Mouse (Mus musculus): Measurements from ENCODE around the gene Hmgb1. TPM values are rescaled to one million over a fixed set of nuclear protein-coding genes. Genes with fewer than 3 reads are reported as not detected.

The Hmgb1 gene
- total RNA-seq, 2 experiments from 2014 or later = 157 to 159 TPM

Other genes with a start within 250 kb of the Hmgb1 start
- gene Gm42791, start 189.3 kb downstream of the Hmgb1 start, total RNA-seq (2021) = 10 to 100 TPM; 16.6 to 17.8 TPM
- gene Uspl1, start 139 bp downstream of the Hmgb1 start, total RNA-seq (2021) = 10 to 100 TPM; 43.6 to 48.1 TPM
- gene Alox5ap, start 80.3 kb upstream of the Hmgb1 start, total RNA-seq (2021) = 10 to 100 TPM in 1 of 2 experiments, 1 to 10 TPM in 1; 8.1 to 11.7 TPM
- 1 to 10 TPM; 6.6 to 8.5 TPM for gene Medag, start 227.3 kb upstream of the Hmgb1 start, total RNA-seq (2021)

Measured in left cerebral cortex, postnatal 14 days (tissue).